Mouse (Mus musculus) testis, adult 2 months (tissue): ENCODE measurements around the gene Aff4.
"Not testable (repeated sequence)": the region's sequence is repeated elsewhere in the genome, so short reads cannot be mapped to it uniquely, and the experiment has no call there.

ENCODE experiments used
- CTCF ChIP-seq: fragments of 200-500 bp; IDR thresholded peaks from 2 replicates; pipeline ENCODE4 v1.5.1; 2012; ENCODE audit warnings: low read depth, mild to moderate bottlenecking, inconsistent platforms, low read length, moderate library complexity; ENCODE audit not compliant: control insufficient read depth, insufficient read depth, insufficient replicate concordance
- POLR2A ChIP-seq: fragments of 200-500 bp; IDR thresholded peaks from 2 replicates; pipeline ENCODE4 v1.6.1; 2012; ENCODE audit warnings: low read depth, mild to moderate bottlenecking, inconsistent platforms, low read length, moderate library complexity; ENCODE audit not compliant: control insufficient read depth

GRCm38 (mm10) chr11:53341019-53341418 is 9.6 kb upstream of the Aff4 start:
- TF ChIP-seq CTCF, POLR2A: not testable (repeated sequence)
